Mouse (Mus musculus) cortical plate, adult 2 months (tissue): ENCODE data around the gene Pla2g3.

Experiments used
- CTCF ChIP-seq: fragments of 200-500 bp; IDR thresholded peaks from 2 replicates; pipeline ENCODE4 v1.5.1; 2011; ENCODE audit warnings: mild to moderate bottlenecking, control low read depth, low read length; ENCODE audit not compliant: insufficient read depth; ENCODE audit errors: extremely low read depth
- POLR2A ChIP-seq: fragments of 200-500 bp; IDR thresholded peaks from 2 replicates; pipeline ENCODE4 v1.6.1; 2011; ENCODE audit warnings: mild to moderate bottlenecking, low read length, control low read depth; ENCODE audit not compliant: insufficient read depth; ENCODE audit errors: extremely low read depth

DNA sequence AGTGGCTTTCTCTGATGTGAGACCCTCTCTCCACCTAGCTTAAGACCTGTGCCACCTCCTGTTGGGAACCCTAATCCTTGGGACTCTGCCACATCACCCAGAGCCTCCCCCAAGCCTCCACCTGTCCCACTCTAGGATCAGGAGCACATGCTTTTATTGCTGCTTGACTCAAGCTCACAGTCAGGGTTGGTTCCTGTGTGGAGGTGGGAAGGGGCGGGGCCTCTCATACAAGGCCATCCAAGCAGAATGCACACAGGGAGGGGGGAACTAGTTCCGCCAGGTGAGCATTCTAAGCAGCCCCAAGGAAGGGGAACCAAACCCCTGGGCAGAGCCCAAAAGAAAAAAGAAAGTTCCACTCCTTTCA is 29.0 kb upstream of the Pla2g3 start:
- TF ChIP-seq POLR2A (no peak), CTCF (no peak)
